Mouse (Mus musculus): ENCODE measurements around the gene Gm20604. TPM values are rescaled to one million over a fixed set of nuclear protein-coding genes. Genes with fewer than 3 reads are reported as not detected.

Gm20604 gene
- polyA plus RNA-seq, 1 experiment from 2014 or later = 26.6 TPM

DNA sequence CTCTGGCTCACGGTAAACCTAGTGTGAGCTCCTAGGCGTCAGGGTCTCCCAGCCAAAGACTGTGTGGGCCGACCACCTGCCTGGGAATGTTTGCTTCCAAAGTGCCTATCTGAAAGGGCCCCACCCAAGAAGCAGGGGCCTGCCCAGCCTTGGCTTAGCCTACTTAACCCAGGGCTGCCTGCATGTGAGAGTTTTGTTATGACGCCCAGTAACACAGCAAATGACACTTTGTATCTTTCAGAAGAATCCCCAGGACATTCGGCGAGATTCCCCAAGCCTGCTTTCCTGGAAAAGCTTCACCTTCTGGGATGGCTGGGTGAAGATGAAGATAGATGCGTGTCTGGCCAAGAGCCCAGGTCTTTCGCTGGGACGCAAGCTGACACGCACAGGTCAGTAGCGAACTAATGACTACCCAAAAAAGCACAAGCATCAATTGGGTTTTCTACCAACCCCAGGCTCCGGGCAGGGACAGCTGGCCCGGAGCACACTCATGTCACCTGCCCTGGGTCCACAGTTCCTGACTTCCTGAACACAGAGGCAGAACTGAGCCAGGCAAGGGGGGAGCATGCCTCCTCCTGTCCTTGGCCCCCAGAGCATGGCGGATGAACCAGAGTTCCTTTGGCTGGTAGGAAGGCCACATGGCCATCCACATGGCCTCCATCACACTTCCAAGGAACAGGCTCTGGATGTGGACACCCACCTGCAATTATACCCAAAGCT is 61.7 kb downstream of the Gm20604 start:
- H3K27ac ChIP-seq (ENCODE audit: low read length) = no peak overlapping the region
- 83% methylated on average over 14 of the region's 14 CpGs for WGBS
- no peaks in the 10 kb centered on the region for H3K36me3 ChIP-seq (ENCODE audit: insufficient read depth, low read length)
- no peaks in the 10 kb centered on the region for H3K27me3 ChIP-seq (ENCODE audit: insufficient read depth, low read length)
- H3K9me3 ChIP-seq (ENCODE audit: low read length) = no peaks in the 10 kb centered on the region
- H3K4me2 ChIP-seq (replicated peaks; ENCODE audit: low read depth, low read length) = no peak overlapping the region
- no peak overlapping the region for H3K4me3 ChIP-seq (ENCODE audit: low read length)
- no peak overlapping the region for H3K9ac ChIP-seq (replicated peaks; ENCODE audit: low read length)
- peaks cover 64% of the 10 kb centered on the region for H3K4me1 ChIP-seq (ENCODE audit: insufficient read depth, low read length)
- no peak for ATAC-seq (ENCODE audit: low FRiP score, low TSS enrichment)

DNA sequence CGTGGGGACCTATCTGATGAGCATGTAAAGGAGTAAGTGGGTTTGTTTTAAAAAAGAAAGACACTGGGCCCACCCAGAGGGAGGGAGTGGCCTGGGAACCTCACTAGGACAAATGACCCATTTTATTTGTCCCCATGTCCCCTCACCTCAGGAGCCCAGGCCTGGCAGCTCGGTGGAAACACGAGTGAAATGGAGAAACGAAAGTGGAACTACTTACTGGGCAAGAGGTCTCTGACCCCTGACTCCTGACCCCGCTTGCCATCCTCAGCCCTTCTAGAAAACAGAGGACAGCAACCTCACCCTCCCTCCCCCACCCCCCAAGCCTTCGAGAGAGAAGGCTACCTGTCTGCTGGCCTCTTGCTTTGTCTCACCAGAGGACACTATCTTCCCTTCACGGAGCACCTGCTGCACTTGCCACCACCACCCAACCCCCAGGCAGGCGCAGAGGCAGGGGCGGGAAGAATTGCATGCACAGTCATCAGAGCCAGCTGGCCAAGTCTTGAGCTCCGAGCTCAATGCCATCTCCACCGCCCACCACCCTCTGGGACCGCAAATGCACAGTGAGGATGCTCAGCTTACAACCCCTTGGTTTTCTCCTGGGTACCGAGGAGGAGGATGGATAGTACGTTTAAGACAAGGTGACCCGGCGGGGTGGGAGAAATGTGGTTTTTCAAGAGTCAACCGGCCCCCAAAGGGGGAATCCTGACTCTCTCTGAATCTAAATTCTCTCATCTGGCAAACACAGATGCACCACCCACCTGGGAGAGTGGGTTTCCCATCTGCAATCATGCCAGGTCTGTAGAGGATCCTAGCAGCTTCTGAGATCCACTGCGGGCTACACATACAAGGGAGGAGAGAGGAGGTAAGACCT is 62.9 kb downstream of the Gm20604 start:
- H3K4me1 ChIP-seq (ENCODE audit: insufficient read depth, low read length) = peaks cover 75% of the 10 kb centered on the region
- no peak for ATAC-seq (ENCODE audit: low FRiP score, low TSS enrichment)

DNA sequence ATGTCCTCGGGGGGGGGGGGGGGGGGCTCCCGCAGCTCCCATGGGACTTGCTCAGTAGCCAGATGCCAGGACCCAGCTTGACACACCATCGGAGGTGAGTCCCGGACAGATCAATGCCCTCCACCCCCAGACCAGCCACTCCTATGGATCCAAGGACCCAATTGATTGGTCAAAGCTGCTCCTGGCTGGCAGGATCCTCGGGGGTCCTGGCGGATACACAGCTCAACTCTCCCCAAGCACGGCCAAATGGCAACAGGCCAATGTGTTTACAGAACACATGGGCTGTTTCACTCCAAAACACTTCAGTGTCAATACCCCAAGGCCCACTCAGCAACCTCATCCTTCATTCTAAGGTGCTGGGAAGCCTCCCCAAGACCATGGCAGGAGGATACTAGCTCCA is 66.7 kb downstream of the Gm20604 start:
- H3K4me2 ChIP-seq (replicated peaks; ENCODE audit: low read depth, low read length) = no peak overlapping the region
- 43% methylated on average over 6 of the region's 7 CpGs for WGBS

More for the DNA sequence above, 62.9 kb downstream of the Gm20604 start:
- Histone ChIP-seq H3K36me3 (ENCODE audit: insufficient read depth, low read length) (no peaks in the 10 kb centered on the region), H3K27ac (ENCODE audit: low read length) (no peak overlapping the region), H3K4me3 (ENCODE audit: low read length) (no peak overlapping the region), H3K9me3 (ENCODE audit: low read length) (no peaks in the 10 kb centered on the region), H3K4me2 (replicated peaks; ENCODE audit: low read depth, low read length) (no peak overlapping the region), H3K9ac (replicated peaks; ENCODE audit: low read length) (no peak overlapping the region), H3K27me3 (ENCODE audit: insufficient read depth, low read length) (no peaks in the 10 kb centered on the region)
- 59% methylated on average over 18 of the region's 18 CpGs for WGBS

More for the DNA sequence above, 66.7 kb downstream of the Gm20604 start:
- no peak for ATAC-seq (ENCODE audit: low FRiP score, low TSS enrichment)
- Histone ChIP-seq H3K27me3 (ENCODE audit: insufficient read depth, low read length) (no peaks in the 10 kb centered on the region), H3K4me1 (ENCODE audit: insufficient read depth, low read length) (peaks cover 45% of the 10 kb centered on the region), H3K4me3 (ENCODE audit: low read length) (no peak overlapping the region), H3K36me3 (ENCODE audit: insufficient read depth, low read length) (no peaks in the 10 kb centered on the region), H3K9me3 (ENCODE audit: low read length) (no peaks in the 10 kb centered on the region), H3K27ac (ENCODE audit: low read length) (peak overlapping the region; percentile 66; the same call in 1 of the 2 replicates), H3K9ac (replicated peaks; ENCODE audit: low read length) (no peak overlapping the region)

Other genes with a start within 250 kb of the Gm20604 start
- 5.4 and 13.7 TPM in 2 replicates for gene Chga, start 203.7 kb downstream of the Gm20604 start, polyA plus RNA-seq (2015; fragmentation: Nextera tagmentation; extraction: Ambion mirVana)
- gene Itpk1, start 53.7 kb downstream of the Gm20604 start, polyA plus RNA-seq (2015; fragmentation: Nextera tagmentation; extraction: Ambion mirVana) = 23.9 and 24.5 TPM in 2 replicates
- gene Moap1, start 15.0 kb downstream of the Gm20604 start, polyA plus RNA-seq (2015; fragmentation: Nextera tagmentation; extraction: Ambion mirVana) = 29.3 and 32.4 TPM in 2 replicates
- gene Tmem251, start 14.9 kb downstream of the Gm20604 start, polyA plus RNA-seq (2015; fragmentation: Nextera tagmentation; extraction: Ambion mirVana) = 9.5 and 11.0 TPM in 2 replicates
- not detected in 2 replicates for gene Gm28051, start 907 bp downstream of the Gm20604 start, polyA plus RNA-seq (2015; fragmentation: Nextera tagmentation; extraction: Ambion mirVana)
- gene Gon7, start 869 bp downstream of the Gm20604 start, polyA plus RNA-seq (2015; fragmentation: Nextera tagmentation; extraction: Ambion mirVana) = 29.3 and 34.0 TPM in 2 replicates
- 45.6 and 47.6 TPM in 2 replicates for gene Ubr7, start 705 bp downstream of the Gm20604 start, polyA plus RNA-seq (2015; fragmentation: Nextera tagmentation; extraction: Ambion mirVana)
- 14.5 and 17.5 TPM in 2 replicates for gene Btbd7, start 119.8 kb upstream of the Gm20604 start, polyA plus RNA-seq (2015; fragmentation: Nextera tagmentation; extraction: Ambion mirVana)
- gene Cox8c, start 140.6 kb upstream of the Gm20604 start, polyA plus RNA-seq (2015; fragmentation: Nextera tagmentation; extraction: Ambion mirVana) = not detected in 2 replicates
- 0.17 and 0.23 TPM in 2 replicates for gene Unc79, start 190.2 kb upstream of the Gm20604 start, polyA plus RNA-seq (2015; fragmentation: Nextera tagmentation; extraction: Ambion mirVana)

All from kidney, embryonic 16.5 days (tissue).